Mouse (Mus musculus) midbrain, embryonic 10.5 days (tissue): ENCODE data around the gene Pex11a. TPM values are rescaled to one million over a fixed set of nuclear protein-coding genes. Genes with fewer than 3 reads are reported as not detected.

Source experiments
- DNase-seq: peaks from one replicate; pipeline ENCODE4 v3.0.0-alpha.2; 2017; ENCODE audit warnings: low spot score
- H3K27ac ChIP-seq: fragments of 300-500 bp; sonication (generic); replicated peaks from 2 replicates; pipeline ENCODE4 v1.5.1; 2016; ENCODE audit warnings: mild to moderate bottlenecking
- H3K27me3 ChIP-seq: fragments of 300-500 bp; sonication (generic); 2 replicates; pipeline ENCODE4 v1.6.1; 2016; ENCODE audit warnings: low read depth, mild to moderate bottlenecking; ENCODE audit not compliant: poor library complexity, severe bottlenecking
- H3K36me3 ChIP-seq: fragments of 300-500 bp; sonication (generic); 2 replicates; pipeline ENCODE4 v1.6.1; 2016; ENCODE audit warnings: mild to moderate bottlenecking, moderate library complexity
- H3K4me1 ChIP-seq: fragments of 300-500 bp; sonication (generic); 2 replicates; pipeline ENCODE4 v1.6.1; 2016
- H3K4me3 ChIP-seq: fragments of 300-500 bp; sonication (generic); 2 replicates; pipeline ENCODE4 v1.5.1; 2016; ENCODE audit warnings: mild to moderate bottlenecking, moderate library complexity
- H3K9me3 ChIP-seq: fragments of 300-500 bp; sonication (generic); replicated peaks from 2 replicates; pipeline ENCODE4 v1.6.1; 2016; ENCODE audit warnings: mild to moderate bottlenecking
- WGBS: fragments of 180-500 bp; shearing (Covaris S2); methylation state at CpG from one replicate; pipeline ENCODE4 v1.1.7; 2016; 5-methylcytosine and 5-hydroxymethylcytosine counted together
- polyA plus RNA-seq: library from polyadenylated mRNA; unstranded; fragments of >200 nt; fragmentation: Nextera tagmentation; extraction: Ambion mirVana; gene quantifications from 2 replicates; pipeline ENCODE4 v1.2.1, GENCODE M21; 2016

The Pex11a gene
- polyA plus RNA-seq, 1 experiment from 2014 or later = 9.3 TPM

DNA sequence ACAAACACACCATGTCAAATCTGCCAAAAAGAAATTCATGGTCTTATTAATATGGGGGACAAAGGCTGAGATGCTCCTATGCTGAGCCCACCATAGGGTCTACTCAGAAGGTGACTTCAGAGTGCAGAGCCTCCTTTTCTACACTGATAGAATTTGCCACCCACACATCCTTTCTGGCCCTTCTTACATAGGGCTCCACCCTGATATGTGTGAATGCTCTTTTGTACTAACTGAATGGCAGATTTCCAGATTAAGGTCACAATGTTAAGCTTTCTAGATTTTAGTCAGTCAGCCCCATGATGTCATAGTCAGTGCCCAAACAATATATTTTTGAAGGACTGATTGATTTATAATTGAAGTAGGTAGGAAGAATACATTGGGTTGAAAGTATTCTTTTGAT lies 16.8 kb upstream of the Pex11a start:
- H3K4me1 ChIP-seq = no peaks in the 10 kb centered on the region
- H3K9me3 ChIP-seq = no peaks in the 10 kb centered on the region
- H3K27me3 ChIP-seq = no peaks in the 10 kb centered on the region
- no peak overlapping the region for H3K4me3 ChIP-seq
- no peak for DNase-seq
- no peak overlapping the region for H3K27ac ChIP-seq
- no peaks in the 10 kb centered on the region for H3K36me3 ChIP-seq

DNA sequence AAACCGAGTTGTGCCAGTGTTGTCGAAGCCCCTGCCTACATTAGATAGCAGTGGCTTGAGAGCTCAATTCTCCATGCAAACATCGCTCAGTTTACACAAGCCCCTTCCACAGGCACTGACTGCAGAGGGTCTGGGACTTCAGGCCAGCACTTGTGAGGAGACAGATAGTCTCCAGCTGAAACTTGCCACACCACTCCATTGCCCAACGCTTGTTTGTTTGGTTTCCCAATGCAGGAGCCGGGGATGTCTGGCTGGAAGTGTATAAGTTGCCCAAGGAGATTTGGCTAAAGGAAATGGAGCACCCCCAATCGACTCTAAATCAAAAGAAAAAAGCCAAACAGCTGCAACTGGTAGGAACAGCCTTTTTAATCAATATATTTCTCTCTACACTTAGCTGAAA lies 15.2 kb upstream of the Pex11a start:
- H3K4me3 ChIP-seq = no peak overlapping the region
- WGBS = 75% methylated on average over 6 of the region's 6 CpGs
- no peak overlapping the region for H3K27ac ChIP-seq
- DNase-seq = no peak
- no peaks in the 10 kb centered on the region for H3K9me3 ChIP-seq
- no peaks in the 10 kb centered on the region for H3K4me1 ChIP-seq
- H3K36me3 ChIP-seq = no peaks in the 10 kb centered on the region
- H3K27me3 ChIP-seq = no peaks in the 10 kb centered on the region

DNA sequence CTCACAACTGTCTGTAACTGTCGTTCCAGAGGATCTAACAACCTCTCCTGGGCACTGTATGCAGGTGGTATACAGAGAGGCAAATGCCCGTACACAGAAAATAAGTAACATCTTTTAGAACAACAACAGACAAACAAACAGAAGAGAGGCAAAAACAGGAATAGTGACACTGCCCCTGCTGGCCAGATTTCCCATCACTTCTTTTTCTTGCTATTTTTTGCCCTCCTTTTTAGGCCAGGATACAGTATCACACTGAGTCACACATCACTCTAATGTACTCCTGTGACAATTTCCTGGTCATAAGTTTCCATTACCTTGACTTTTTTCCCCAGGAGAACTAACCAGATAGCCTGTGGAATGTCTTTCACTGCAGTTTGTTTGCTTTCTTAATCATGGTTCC lies 13.4 kb upstream of the Pex11a start:
- WGBS = 47% methylated on average over 2 of the region's 2 CpGs

DNA sequence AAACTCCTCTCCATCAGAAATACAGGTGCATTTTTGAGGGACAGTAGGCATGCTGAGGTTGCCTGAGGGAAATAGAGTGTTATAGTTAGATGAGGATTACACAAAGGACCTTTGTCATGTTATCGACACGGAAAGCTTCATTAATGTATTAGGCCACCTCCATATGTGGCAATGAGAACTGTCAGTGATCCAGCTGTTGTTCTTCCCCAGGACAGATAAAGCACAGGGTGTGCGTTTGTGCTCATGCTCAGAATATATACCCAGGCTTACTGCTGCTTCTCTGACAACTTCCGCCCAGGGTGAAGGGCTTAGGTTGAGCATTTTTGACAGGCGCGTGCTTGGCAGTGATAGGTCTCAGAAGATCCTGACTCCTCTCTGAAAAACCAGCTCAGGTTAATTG lies 6.6 kb upstream of the Pex11a start:
- Histone ChIP-seq H3K36me3 (no peaks in the 10 kb centered on the region), H3K4me1 (no peaks in the 10 kb centered on the region)
- WGBS = 89% methylated on average over 6 of the region's 6 CpGs

More for the DNA sequence above, 13.4 kb upstream of the Pex11a start:
- Histone ChIP-seq H3K4me1 (no peaks in the 10 kb centered on the region), H3K4me3 (no peak overlapping the region), H3K27me3 (no peaks in the 10 kb centered on the region), H3K9me3 (no peaks in the 10 kb centered on the region), H3K27ac (no peak overlapping the region), H3K36me3 (no peaks in the 10 kb centered on the region)
- DNase-seq = no peak

DNA sequence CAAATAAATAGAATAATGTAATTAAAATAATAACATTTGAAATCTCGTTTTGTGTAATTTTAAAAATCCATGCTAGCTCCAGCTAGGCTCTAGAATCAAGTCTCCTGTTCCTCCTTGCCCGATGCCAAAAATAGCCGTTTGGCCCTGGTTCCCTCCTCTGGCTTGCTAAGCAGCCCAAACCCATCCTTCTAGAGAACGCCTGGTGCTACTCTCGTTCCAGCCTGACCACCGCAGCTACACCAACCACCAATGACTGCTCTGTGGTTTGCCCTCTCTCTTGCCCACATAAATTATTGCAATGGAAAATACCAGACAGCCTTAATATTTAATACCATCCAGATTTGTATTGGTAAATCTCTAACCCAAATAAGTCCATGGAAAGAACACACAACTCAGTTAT lies 4.7 kb upstream of the Pex11a start:
- DNase-seq = no peak
- H3K4me1 ChIP-seq = peaks cover 11% of the 10 kb centered on the region
- no peaks in the 10 kb centered on the region for H3K9me3 ChIP-seq
- no peak overlapping the region for H3K27ac ChIP-seq
- H3K27me3 ChIP-seq = no peaks in the 10 kb centered on the region; the same call in 1 of the 2 replicates
- 84% methylated on average over 6 of the region's 6 CpGs for WGBS
- H3K36me3 ChIP-seq = no peaks in the 10 kb centered on the region
- H3K4me3 ChIP-seq = no peak overlapping the region

More for the DNA sequence above, 6.6 kb upstream of the Pex11a start:
- no peak overlapping the region for H3K27ac ChIP-seq
- H3K4me3 ChIP-seq = no peak overlapping the region
- no peaks in the 10 kb centered on the region for H3K27me3 ChIP-seq
- no peak for DNase-seq
- H3K9me3 ChIP-seq = no peaks in the 10 kb centered on the region

DNA sequence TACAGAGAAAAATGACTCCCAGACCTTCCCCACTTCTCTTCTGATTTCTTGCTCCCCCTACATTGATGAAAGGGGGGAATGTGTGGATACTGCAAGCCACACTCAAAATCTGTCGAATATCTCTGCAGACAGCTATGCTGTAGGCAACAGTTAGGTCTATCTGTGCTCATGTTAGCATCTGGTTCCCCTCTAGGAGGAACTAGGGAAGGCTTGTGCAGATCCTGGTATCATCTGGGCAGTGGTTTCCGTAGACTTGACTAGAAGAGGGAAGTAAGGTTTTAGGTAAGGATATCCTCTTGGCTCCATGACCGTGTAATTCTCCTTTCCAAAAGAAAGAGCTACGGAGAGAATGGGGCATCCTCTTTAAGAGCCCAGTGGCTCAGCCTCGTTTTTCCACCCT lies 1.7 kb upstream of the Pex11a start:
- Histone ChIP-seq H3K27me3 (peaks cover 5% of the 10 kb centered on the region; the same call in 1 of the 2 replicates), H3K36me3 (0 out of 2 replicates have a peak, but pooled peaks cover 3% of the 10 kb centered on the region), H3K27ac (no peak overlapping the region), H3K4me1 (peaks cover 18% of the 10 kb centered on the region), H3K4me3 (no peak overlapping the region), H3K9me3 (no peaks in the 10 kb centered on the region)
- no peak for DNase-seq
- WGBS = 76% methylated on average over 5 of the region's 5 CpGs

DNA sequence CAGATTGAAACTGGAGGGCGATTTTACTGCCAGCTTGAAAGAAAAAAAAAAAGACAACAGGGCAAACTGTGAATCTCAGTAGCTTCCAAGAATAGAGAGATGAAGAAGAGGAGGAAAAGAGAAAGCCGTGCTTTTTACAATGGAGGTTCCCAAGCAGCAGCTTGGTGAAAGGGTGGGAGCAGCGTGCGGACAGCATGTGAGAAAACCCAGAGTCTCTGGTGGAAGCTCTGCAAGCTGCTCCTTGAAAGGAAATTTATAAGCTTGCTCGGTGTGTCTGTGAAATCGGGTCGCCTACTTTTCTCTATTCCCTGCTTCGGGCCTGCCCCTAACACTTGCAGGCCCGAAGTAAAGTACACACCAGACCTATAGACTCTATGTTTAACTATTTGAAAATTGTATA lies 1.1 kb upstream of the Pex11a start:
- DNase-seq = no peak
- Histone ChIP-seq H3K4me1 (peaks cover 18% of the 10 kb centered on the region), H3K9me3 (no peaks in the 10 kb centered on the region), H3K27me3 (peaks cover 5% of the 10 kb centered on the region; the same call in 1 of the 2 replicates), H3K4me3 (no peak overlapping the region), H3K36me3 (0 out of 2 replicates have a peak, but pooled peaks cover 5% of the 10 kb centered on the region), H3K27ac (no peak overlapping the region)
- WGBS = 93% methylated on average over 9 of the region's 9 CpGs

DNA sequence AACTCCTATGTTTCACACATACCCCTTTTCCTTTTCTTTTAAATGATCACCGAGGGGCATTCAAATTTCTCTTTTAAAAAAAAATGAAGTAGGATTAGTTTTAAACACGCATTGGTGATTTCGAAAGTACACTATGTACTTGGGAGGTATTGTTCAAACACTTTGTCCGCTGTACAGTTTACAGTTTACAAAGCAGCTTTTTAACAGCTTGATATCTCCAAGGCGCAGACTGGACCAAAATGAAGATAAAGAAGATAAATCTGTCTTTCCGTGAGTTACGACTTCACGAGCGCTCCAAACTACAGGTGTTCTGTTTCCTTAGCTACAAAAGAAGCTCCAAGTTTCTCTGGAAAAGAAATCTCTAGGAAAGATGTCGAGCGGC lies 663 bp downstream of the Pex11a start:
- H3K4me1 ChIP-seq = peaks cover 18% of the 10 kb centered on the region
- peak overlapping the region; percentile 87 for H3K4me3 ChIP-seq
- no peak for DNase-seq
- 28% methylated on average over 11 of the region's 11 CpGs for WGBS
- peak overlapping the region; percentile 82; the same call in 1 of the 2 replicates for H3K27ac ChIP-seq
- peaks cover 12% of the 10 kb centered on the region for H3K36me3 ChIP-seq
- H3K9me3 ChIP-seq = no peaks in the 10 kb centered on the region
- H3K27me3 ChIP-seq = peaks cover 5% of the 10 kb centered on the region; the same call in 1 of the 2 replicates

DNA sequence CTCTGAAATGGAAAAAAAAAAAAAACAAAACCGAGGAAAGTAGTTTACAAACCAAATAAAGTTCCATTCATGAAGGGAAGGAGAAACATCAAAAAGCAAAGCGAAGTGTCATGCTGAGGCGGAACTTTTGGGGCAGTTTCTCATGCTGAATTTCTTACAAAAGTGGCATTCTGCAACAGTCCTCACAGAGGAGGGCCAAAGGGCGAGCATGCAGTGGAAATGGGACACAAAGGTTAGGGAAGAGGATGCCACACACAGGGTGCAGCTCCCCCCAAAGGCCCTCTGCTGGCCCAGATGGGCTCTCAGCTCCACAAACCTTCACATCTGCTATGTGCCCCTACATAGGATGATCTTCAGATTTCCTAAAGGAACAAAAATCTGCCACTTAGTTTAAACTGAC lies 2.7 kb downstream of the Pex11a start:
- no peak overlapping the region for H3K27ac ChIP-seq
- H3K36me3 ChIP-seq = peaks cover 21% of the 10 kb centered on the region
- H3K4me3 ChIP-seq = no peak overlapping the region
- H3K4me1 ChIP-seq = peaks cover 18% of the 10 kb centered on the region
- H3K27me3 ChIP-seq = peaks cover 5% of the 10 kb centered on the region; the same call in 1 of the 2 replicates
- no peak for DNase-seq
- WGBS = 80% methylated on average over 4 of the region's 4 CpGs
- H3K9me3 ChIP-seq = no peaks in the 10 kb centered on the region

DNA sequence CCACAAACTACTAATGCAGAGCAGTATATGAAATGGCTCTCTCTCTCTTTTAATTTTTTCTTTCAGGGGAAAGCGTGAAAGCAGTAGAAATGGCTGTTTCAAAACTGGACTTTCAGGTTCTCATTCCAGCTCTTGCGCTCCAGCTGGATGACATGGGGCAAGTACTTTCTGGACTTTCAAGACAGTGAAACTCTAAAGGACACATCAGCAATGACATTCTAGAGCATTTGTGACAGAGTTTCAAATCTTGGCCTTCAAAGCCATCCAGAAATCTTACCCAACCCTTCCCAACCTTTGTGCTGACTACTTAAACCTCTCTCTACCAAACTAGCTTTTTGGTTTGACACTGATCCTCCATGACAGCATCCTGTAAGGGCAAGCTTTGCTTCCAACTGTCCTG lies 4.0 kb downstream of the Pex11a start:
- no peak for DNase-seq
- Histone ChIP-seq H3K4me1 (peaks cover 18% of the 10 kb centered on the region), H3K27ac (no peak overlapping the region), H3K36me3 (peaks cover 26% of the 10 kb centered on the region), H3K9me3 (no peaks in the 10 kb centered on the region), H3K4me3 (no peak overlapping the region), H3K27me3 (peaks cover 5% of the 10 kb centered on the region; the same call in 1 of the 2 replicates)
- WGBS = 97% methylated on average over 2 of the region's 2 CpGs

DNA sequence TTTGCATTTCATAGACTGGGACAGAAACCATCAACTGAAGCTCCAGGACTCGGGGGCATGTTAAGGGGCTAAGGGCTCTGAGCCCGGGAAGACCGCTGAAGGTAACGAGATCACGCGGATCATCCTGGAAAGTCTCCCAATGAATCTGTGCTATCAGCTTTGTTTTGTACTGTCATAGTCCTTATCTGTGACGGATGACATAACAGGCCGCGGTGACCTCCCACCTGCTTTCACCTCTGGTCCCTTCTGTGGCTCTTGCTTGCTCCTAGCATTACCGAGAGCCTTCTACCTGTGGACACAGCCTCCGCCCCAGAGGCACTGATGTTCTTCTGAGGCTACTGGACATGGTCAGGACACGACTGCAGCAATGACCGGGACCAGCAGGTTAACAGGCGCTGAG lies 6.4 kb downstream of the Pex11a start:
- Histone ChIP-seq H3K9me3 (no peaks in the 10 kb centered on the region), H3K27ac (no peak overlapping the region), H3K36me3 (peaks cover 26% of the 10 kb centered on the region), H3K4me1 (no peaks in the 10 kb centered on the region), H3K4me3 (no peak overlapping the region), H3K27me3 (no peaks in the 10 kb centered on the region)
- no peak for DNase-seq
- WGBS = 95% methylated on average over 14 of the region's 14 CpGs

DNA sequence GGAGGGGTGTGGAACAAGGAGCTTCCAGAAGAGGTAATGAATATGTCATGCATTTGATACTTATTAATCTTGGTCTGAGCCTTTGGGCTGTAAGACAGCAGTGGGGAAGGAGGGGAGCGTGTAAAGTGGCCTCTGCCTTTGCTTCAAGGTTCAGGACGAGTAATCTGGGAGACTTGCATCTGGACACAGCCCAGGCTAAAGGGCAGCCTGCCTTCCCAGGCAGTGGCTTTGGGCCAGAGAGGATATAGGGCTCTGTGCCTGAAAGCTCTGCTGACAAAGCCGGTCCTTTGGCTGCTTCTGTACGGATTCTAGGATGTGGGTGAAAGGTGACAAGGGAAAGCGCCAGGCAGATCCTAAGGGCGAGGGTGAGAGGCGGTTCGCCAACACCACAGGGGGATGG lies 8.4 kb downstream of the Pex11a start:
- 0 out of 2 replicates have a peak, but pooled peaks cover 2% of the 10 kb centered on the region for H3K4me1 ChIP-seq
- WGBS = 82% methylated on average over 8 of the region's 8 CpGs
- H3K27me3 ChIP-seq = peaks cover 12% of the 10 kb centered on the region
- no peak overlapping the region for H3K4me3 ChIP-seq
- peaks cover 23% of the 10 kb centered on the region for H3K36me3 ChIP-seq
- no peaks in the 10 kb centered on the region for H3K9me3 ChIP-seq
- no peak overlapping the region for H3K27ac ChIP-seq
- DNase-seq = no peak

DNA sequence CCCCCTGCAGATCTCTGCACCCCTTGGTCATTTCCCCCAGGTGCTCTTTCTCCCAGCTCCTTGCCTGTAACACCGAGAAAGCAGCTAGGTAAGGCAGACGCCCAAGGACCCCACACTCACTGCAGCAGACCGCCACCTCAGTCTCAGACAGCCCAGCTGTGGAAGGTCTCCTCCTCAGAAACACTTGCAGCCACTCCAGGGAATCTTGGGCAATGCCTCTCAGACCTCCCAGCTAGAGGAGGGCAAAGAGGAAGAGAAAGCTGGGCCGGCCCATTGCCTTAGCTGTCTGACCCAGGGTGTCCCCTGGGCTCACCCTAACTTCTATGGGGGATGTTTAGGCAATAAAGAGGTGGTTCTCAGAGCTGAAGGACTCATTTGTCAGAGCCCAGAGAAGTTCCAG lies 10.3 kb downstream of the Pex11a start, which contains the start of gene Plin1:
Plin1 (minus strand) TSS at position 282 of the 400 bp plus-strand sequence.
- Histone ChIP-seq H3K9me3 (no peaks in the 10 kb centered on the region), H3K4me3 (no peak within 1 kb of the TSS), H3K4me1 (0 out of 2 replicates have a peak, but pooled peaks cover 2% of the 10 kb centered on the region), H3K36me3 (peaks cover 18% of the 10 kb centered on the region), H3K27me3 (peaks cover 24% of the 10 kb centered on the region), H3K27ac (no peak within 1 kb of the TSS)
- no peak for DNase-seq
- 62% methylated on average over 4 of the region's 4 CpGs for WGBS

DNA sequence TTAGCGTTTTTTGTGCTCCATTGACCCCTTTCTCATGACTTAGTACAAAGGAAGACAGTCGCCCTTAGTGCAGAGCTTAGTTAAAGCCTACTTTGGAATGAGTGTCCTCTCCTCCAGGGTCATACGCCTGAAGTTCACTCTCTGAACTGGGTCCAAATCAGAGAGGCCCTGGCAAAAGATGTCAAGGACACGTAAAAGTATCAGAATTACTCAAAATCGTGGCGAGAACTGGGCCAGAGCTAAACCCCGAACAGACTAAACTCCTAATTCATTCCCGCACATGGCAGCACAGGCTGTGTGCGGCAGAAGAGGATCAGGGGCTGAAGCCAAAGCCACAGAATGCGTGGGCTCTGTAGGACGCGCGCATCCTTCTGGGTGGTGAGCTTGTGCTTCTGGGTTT lies 11.5 kb downstream of the Pex11a start:
- Histone ChIP-seq H3K4me1 (0 out of 2 replicates have a peak, but pooled peaks cover 2% of the 10 kb centered on the region), H3K9me3 (no peaks in the 10 kb centered on the region), H3K4me3 (no peak overlapping the region), H3K36me3 (peaks cover 6% of the 10 kb centered on the region; the same call in 1 of the 2 replicates), H3K27me3 (peaks cover 27% of the 10 kb centered on the region), H3K27ac (no peak overlapping the region)
- DNase-seq = no peak
- 76% methylated on average over 13 of the region's 13 CpGs for WGBS
